Mouse (Mus musculus) cortical plate, adult 2 months (tissue): ENCODE measurements at regions not wholly inside any gene's neighbourhood (a gene's known extent, or its start where the extent isn't known, plus 50 kb on each side); places are given as distances from the start of the nearest gene placed in this dataset.

Experiments used
- H3K27ac ChIP-seq: fragments of 200-500 bp; 2 replicates; pipeline ENCODE4 v1.5.1; 2012; ENCODE audit warnings: low read length, control low read depth, inconsistent platforms; ENCODE audit not compliant: insufficient read depth
- H3K4me1 ChIP-seq: fragments of 200-500 bp; 2 replicates; pipeline ENCODE4 v1.6.1; 2011; ENCODE audit warnings: low read length; ENCODE audit not compliant: control insufficient read depth, insufficient read depth
- H3K4me3 ChIP-seq: fragments of 200-500 bp; 2 replicates; pipeline ENCODE4 v1.5.1; 2011; ENCODE audit warnings: mild to moderate bottlenecking, low read length, control low read depth; ENCODE audit not compliant: insufficient read depth
- CTCF ChIP-seq: fragments of 200-500 bp; IDR thresholded peaks from 2 replicates; pipeline ENCODE4 v1.5.1; 2011; ENCODE audit warnings: mild to moderate bottlenecking, control low read depth, low read length; ENCODE audit not compliant: insufficient read depth; ENCODE audit errors: extremely low read depth
- POLR2A ChIP-seq: fragments of 200-500 bp; IDR thresholded peaks from 2 replicates; pipeline ENCODE4 v1.6.1; 2011; ENCODE audit warnings: mild to moderate bottlenecking, low read length, control low read depth; ENCODE audit not compliant: insufficient read depth; ENCODE audit errors: extremely low read depth

GRCm38 (mm10) chr4:131549581-131549980, 288.5 kb downstream of the Ptpru start:
- TF ChIP-seq CTCF, result no peak
- TF ChIP-seq POLR2A, result no peak
- no peak overlapping the region for H3K27ac ChIP-seq
- no peaks in the 10 kb centered on the region for H3K4me1 ChIP-seq
- no peak overlapping the region for H3K4me3 ChIP-seq

- Histone ChIP-seq H3K4me1 (no peaks in the 10 kb centered on the region), H3K27ac (no peak overlapping the region), H3K4me3 (no peak overlapping the region)
- TF ChIP-seq CTCF, result no peak
- TF ChIP-seq POLR2A, result no peak
Observed at GRCm38 (mm10) chr4:131558513-131558912, 279.6 kb downstream of the Ptpru start.

GRCm38 (mm10) chr4:131563851-131564250, 274.2 kb downstream of the Ptpru start:
- TF ChIP-seq CTCF (no peak), POLR2A (no peak)
- no peak overlapping the region for H3K4me3 ChIP-seq
- H3K4me1 ChIP-seq, result no peaks in the 10 kb centered on the region
- no peak overlapping the region for H3K27ac ChIP-seq

GRCm38 (mm10) chr4:131565203-131565602, 272.9 kb downstream of the Ptpru start:
- no peaks in the 10 kb centered on the region for H3K4me1 ChIP-seq

GRCm38 (mm10) chr4:131567241-131567640, 270.8 kb downstream of the Ptpru start:
- Histone ChIP-seq H3K4me1 (no peaks in the 10 kb centered on the region), H3K4me3 (no peak overlapping the region), H3K27ac (no peak overlapping the region)
- TF ChIP-seq POLR2A (no peak), CTCF (no peak)

More at GRCm38 (mm10) chr4:131565203-131565602, 272.9 kb downstream of the Ptpru start:
- H3K4me3 ChIP-seq, result no peak overlapping the region
- TF ChIP-seq CTCF, result no peak
- TF ChIP-seq POLR2A, result no peak
- H3K27ac ChIP-seq, result no peak overlapping the region

GRCm38 (mm10) chr4:131569156-131569555, 268.9 kb downstream of the Ptpru start:
- H3K4me3 ChIP-seq, result no peak overlapping the region
- H3K27ac ChIP-seq, result no peak overlapping the region
- H3K4me1 ChIP-seq, result no peaks in the 10 kb centered on the region
- no peak for TF ChIP-seq CTCF
- no peak for TF ChIP-seq POLR2A

GRCm38 (mm10) chr4:131577571-131577970, 260.5 kb downstream of the Ptpru start:
- H3K4me3 ChIP-seq, result no peak overlapping the region
- H3K4me1 ChIP-seq, result no peaks in the 10 kb centered on the region
- H3K27ac ChIP-seq, result no peak overlapping the region
- TF ChIP-seq POLR2A (no peak), CTCF (no peak)

GRCm38 (mm10) chr4:131585946-131586345, 252.1 kb downstream of the Ptpru start:
- no peaks in the 10 kb centered on the region for H3K4me1 ChIP-seq
- no peak overlapping the region for H3K27ac ChIP-seq
- H3K4me3 ChIP-seq, result no peak overlapping the region
- TF ChIP-seq CTCF (no peak), POLR2A (no peak)

- no peak for TF ChIP-seq POLR2A
- TF ChIP-seq CTCF, result no peak
Observed at GRCm38 (mm10) chr4:131587536-131587935, 250.6 kb downstream of the Ptpru start.

GRCm38 (mm10) chr4:131590136-131590535, 248.0 kb downstream of the Ptpru start:
- no peak overlapping the region for H3K4me3 ChIP-seq
- no peaks in the 10 kb centered on the region for H3K4me1 ChIP-seq
- no peak overlapping the region for H3K27ac ChIP-seq
- TF ChIP-seq POLR2A, result no peak
- no peak for TF ChIP-seq CTCF

More at GRCm38 (mm10) chr4:131587536-131587935, 250.6 kb downstream of the Ptpru start:
- no peak overlapping the region for H3K27ac ChIP-seq
- H3K4me1 ChIP-seq, result no peaks in the 10 kb centered on the region
- no peak overlapping the region for H3K4me3 ChIP-seq

- no peak for TF ChIP-seq CTCF
- no peak for TF ChIP-seq POLR2A
- Histone ChIP-seq H3K27ac (no peak overlapping the region), H3K4me3 (no peak overlapping the region), H3K4me1 (no peaks in the 10 kb centered on the region)
Observed at GRCm38 (mm10) chr4:131591456-131591855, 246.6 kb downstream of the Ptpru start.
